Mouse (Mus musculus) adrenal gland, postnatal 4 days (tissue): Measurements from ENCODE around the gene Abca1. TPM values are rescaled to one million over a fixed set of nuclear protein-coding genes. Genes with fewer than 3 reads are reported as not detected.

Experiments used
- DNase-seq, 2 experiments: peaks; one replicate each; pipeline ENCODE4 v3.0.0; 2021 to 2022; ENCODE audit warnings: low spot score in 2 of 2, mixed read lengths in 2 of 2
- total RNA-seq, 2 experiments: library from RNA; stranded (reverse); gene quantifications; 2 replicates each; pipeline ENCODE4 v1.2.3; 2021

Abca1 gene
- total RNA-seq, 2 experiments from 2014 or later, result 117 to 127 TPM

GRCm38 (mm10) chr4:53150516-53150915 is 9.2 kb downstream of the Abca1 start:
- DNase-seq, result no peak

- DNase-seq, result no peak
Observed at GRCm38 (mm10) chr4:53149644-53150043, 10.1 kb downstream of the Abca1 start.

- DNase-seq, result no peak
Observed at GRCm38 (mm10) chr4:53148817-53149216, 10.9 kb downstream of the Abca1 start.

GRCm38 (mm10) chr4:53147454-53147853 is 12.2 kb downstream of the Abca1 start:
- DNase-seq, result no peak

GRCm38 (mm10) chr4:53147046-53147445 is 12.6 kb downstream of the Abca1 start:
- no peak for DNase-seq

GRCm38 (mm10) chr4:53146227-53146949 is 13.3 kb downstream of the Abca1 start:
- DNase-seq, result no peak

GRCm38 (mm10) chr4:53145434-53146168 is 14.1 kb downstream of the Abca1 start:
- no peak for DNase-seq

- no peak for DNase-seq
Observed at GRCm38 (mm10) chr4:53144571-53144970, 15.1 kb downstream of the Abca1 start.

- no peak for DNase-seq
Observed at GRCm38 (mm10) chr4:53144021-53144420, 15.7 kb downstream of the Abca1 start.

- no peak for DNase-seq
Observed at GRCm38 (mm10) chr4:53140678-53141077, 19.0 kb downstream of the Abca1 start.

- no peak for DNase-seq
Observed at GRCm38 (mm10) chr4:53139495-53139894, 20.2 kb downstream of the Abca1 start.

GRCm38 (mm10) chr4:53138974-53139373 is 20.7 kb downstream of the Abca1 start:
- no peak for DNase-seq

- DNase-seq, result no peak
Observed at GRCm38 (mm10) chr4:53137087-53137486, 22.6 kb downstream of the Abca1 start.

- no peak for DNase-seq
Observed at GRCm38 (mm10) chr4:53134816-53135215, 24.9 kb downstream of the Abca1 start.

GRCm38 (mm10) chr4:53133995-53134394 is 25.7 kb downstream of the Abca1 start:
- DNase-seq, result no peak

- no peak for DNase-seq
Observed at GRCm38 (mm10) chr4:53131538-53131937, 28.2 kb downstream of the Abca1 start.

GRCm38 (mm10) chr4:53130622-53131517 is 28.8 kb downstream of the Abca1 start:
- no peak for DNase-seq

GRCm38 (mm10) chr4:53129716-53130301 is 29.9 kb downstream of the Abca1 start:
- no peak for DNase-seq

- no peak for DNase-seq
Observed at GRCm38 (mm10) chr4:53127266-53127665, 32.4 kb downstream of the Abca1 start.

GRCm38 (mm10) chr4:53126794-53127193 is 32.9 kb downstream of the Abca1 start:
- no peak for DNase-seq

GRCm38 (mm10) chr4:53124837-53125490 is 34.7 kb downstream of the Abca1 start:
- no peak for DNase-seq
